Mouse (Mus musculus): ENCODE measurements around the gene Tnfrsf1a. TPM values are rescaled to one million over a fixed set of nuclear protein-coding genes. Genes with fewer than 3 reads are reported as not detected.

Gene Tnfrsf1a
- polyA plus RNA-seq (2017; shearing (Covaris generic)) = 59.6 TPM

GRCm38 (mm10) chr6:125348721-125349574, at the start of gene Tnfrsf1a:
TSS of gene Tnfrsf1a (plus strand) at chr6:125349362.

GRCm38 (mm10) chr6:125313546-125314230, 35.5 kb upstream of the Tnfrsf1a start, which contains the start of gene Ltbr:
TSS of gene Ltbr (minus strand) at chr6:125313885.

GRCm38 (mm10) chr6:125320323-125320722, 28.8 kb upstream of the Tnfrsf1a start, which contains the start of gene Scnn1a:
TSS of gene Scnn1a (plus strand) at chr6:125320659.

DNA sequence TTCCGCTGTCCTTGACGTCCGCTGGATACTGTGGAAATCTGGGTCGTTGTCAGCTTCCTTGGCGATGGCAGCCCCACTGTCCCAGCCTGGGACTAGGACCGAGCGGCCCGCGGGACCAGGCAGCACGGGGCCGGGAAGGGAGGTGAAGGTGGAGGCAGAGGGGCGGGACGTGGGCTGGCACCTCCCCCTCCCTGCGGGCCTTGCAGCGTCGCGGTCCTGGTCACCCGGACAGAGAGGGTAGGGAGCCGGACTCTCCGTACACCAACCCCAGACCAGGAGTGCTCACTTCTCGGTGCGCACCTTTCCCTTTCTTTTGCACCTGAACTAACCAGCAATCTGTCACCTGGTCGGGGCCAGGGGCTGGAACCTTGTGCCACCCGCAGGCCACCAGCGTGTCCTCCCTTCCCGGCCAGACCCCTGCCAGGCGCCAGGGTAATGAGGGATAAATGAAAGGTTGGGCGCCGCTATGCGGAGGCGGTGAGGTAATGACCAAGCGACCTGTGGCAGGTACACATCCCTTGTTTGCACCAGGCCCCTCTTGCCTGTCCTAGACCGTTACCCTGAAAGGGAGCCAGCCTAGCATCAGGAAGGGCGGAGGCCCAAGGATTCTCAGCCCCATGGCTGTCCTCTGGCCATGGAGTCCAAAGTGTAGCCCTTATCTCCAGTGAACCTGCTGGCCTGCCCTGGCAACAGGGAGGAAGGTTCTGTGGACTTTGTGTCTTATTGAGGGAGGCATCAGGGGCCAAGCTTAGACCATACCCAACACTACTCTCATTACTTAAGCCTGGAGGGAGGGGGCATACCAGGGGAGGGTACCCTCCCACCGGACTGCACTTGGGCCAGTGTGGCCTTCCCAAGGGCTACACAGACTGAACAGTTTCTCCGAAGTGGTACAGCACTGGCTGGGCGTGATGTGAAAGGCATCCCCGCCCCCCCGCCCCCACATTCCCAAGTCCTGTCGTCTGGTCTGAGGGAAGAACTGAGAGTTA, 31.5 kb downstream of the Tnfrsf1a start, which contains the start of gene Plekhg6:
TSS of gene Plekhg6 (minus strand) at position 422 of the 989 bp plus-strand sequence.

Other genes with a start within 250 kb of the Tnfrsf1a start
- 70.8 TPM for gene Nop2, start 217.5 kb upstream of the Tnfrsf1a start, polyA plus RNA-seq (2017; shearing (Covaris generic))
- 12.5 TPM for gene Iffo1, start 204.1 kb upstream of the Tnfrsf1a start, polyA plus RNA-seq (2017; shearing (Covaris generic))
- gene Gapdh, start 182.9 kb upstream of the Tnfrsf1a start, polyA plus RNA-seq (2017; shearing (Covaris generic)) = 331 TPM
- 27.3 TPM for gene Ncapd2, start 157.7 kb upstream of the Tnfrsf1a start, polyA plus RNA-seq (2017; shearing (Covaris generic))
- 117 TPM for gene Mrpl51, start 157.6 kb upstream of the Tnfrsf1a start, polyA plus RNA-seq (2017; shearing (Covaris generic))
- 64.9 TPM for gene Vamp1, start 133.8 kb upstream of the Tnfrsf1a start, polyA plus RNA-seq (2017; shearing (Covaris generic))
- gene Tapbpl, start 117.5 kb upstream of the Tnfrsf1a start, polyA plus RNA-seq (2017; shearing (Covaris generic)) = 136 TPM
- gene Cd27, start 112.4 kb upstream of the Tnfrsf1a start, polyA plus RNA-seq (2017; shearing (Covaris generic)) = 663 TPM
- 1.6 TPM for gene Tuba3a, start 63.3 kb upstream of the Tnfrsf1a start, polyA plus RNA-seq (2017; shearing (Covaris generic))
- gene Ltbr, start 35.5 kb upstream of the Tnfrsf1a start, polyA plus RNA-seq (2017; shearing (Covaris generic)) = 0.35 TPM
- gene Scnn1a, start 28.7 kb upstream of the Tnfrsf1a start, polyA plus RNA-seq (2017; shearing (Covaris generic)) = not detected
- gene Plekhg6, start 31.4 kb downstream of the Tnfrsf1a start, polyA plus RNA-seq (2017; shearing (Covaris generic)) = 0.21 TPM
- gene Cd9, start 145.4 kb downstream of the Tnfrsf1a start, polyA plus RNA-seq (2017; shearing (Covaris generic)) = 146 TPM
- not detected for gene Vwf, start 197.4 kb downstream of the Tnfrsf1a start, polyA plus RNA-seq (2017; shearing (Covaris generic))

Data from CD4-positive, CD25-positive, alpha-beta regulatory T cell, adult 9 weeks (primary cell).